Mouse (Mus musculus): ENCODE results near the gene Psmb1. TPM values are rescaled to one million over a fixed set of nuclear protein-coding genes. Genes with fewer than 3 reads are reported as not detected.
"Not testable (repeated sequence)": the region's sequence is repeated elsewhere in the genome, so short reads cannot be mapped to it uniquely, and the experiment has no call there.

The Psmb1 gene
- polyA plus RNA-seq, 1 experiment, result 58.3 TPM

- TF ChIP-seq POLR2A (IDR thresholded peaks at IDR 0.05; ENCODE audit: control insufficient read depth, low read depth, low read length), result no peak
- no peak for TF ChIP-seq CTCF (IDR thresholded peaks at IDR 0.05; ENCODE audit: control insufficient read depth, insufficient read depth, insufficient replicate concordance, low read depth, low read length)
- H3K27me3 ChIP-seq (ENCODE audit: control insufficient read depth, insufficient read depth, low read length), result no peaks in the 10 kb centered on the region
Observed at GRCm38 (mm10) chr17:15461921-15462495, 37.5 kb downstream of the Psmb1 start.

GRCm38 (mm10) chr17:15459761-15460160 is 39.8 kb downstream of the Psmb1 start:
- H3K4me3 ChIP-seq (ENCODE audit: control insufficient read depth, low read depth, low read length), result no peak overlapping the region
- TF ChIP-seq CTCF (IDR thresholded peaks at IDR 0.05; ENCODE audit: control insufficient read depth, insufficient read depth, insufficient replicate concordance, low read depth, low read length) (no peak), POLR2A (IDR thresholded peaks at IDR 0.05; ENCODE audit: control insufficient read depth, low read depth, low read length) (no peak)
- H3K27me3 ChIP-seq (ENCODE audit: control insufficient read depth, insufficient read depth, low read length), result no peaks in the 10 kb centered on the region
- no peak overlapping the region for H3K27ac ChIP-seq (ENCODE audit: control insufficient read depth, insufficient read depth, low read depth, low read length)
- H3K4me1 ChIP-seq (ENCODE audit: control insufficient read depth, insufficient read depth, low read length), result no peaks in the 10 kb centered on the region
- no peaks in the 10 kb centered on the region for H3K36me3 ChIP-seq (ENCODE audit: control insufficient read depth, insufficient read depth, low read length)

More at GRCm38 (mm10) chr17:15461921-15462495, 37.5 kb downstream of the Psmb1 start:
- Histone ChIP-seq H3K4me1 (ENCODE audit: control insufficient read depth, insufficient read depth, low read length) (no peaks in the 10 kb centered on the region), H3K36me3 (ENCODE audit: control insufficient read depth, insufficient read depth, low read length) (no peaks in the 10 kb centered on the region), H3K4me3 (ENCODE audit: control insufficient read depth, low read depth, low read length) (no peak overlapping the region), H3K27ac (ENCODE audit: control insufficient read depth, insufficient read depth, low read depth, low read length) (no peak overlapping the region)

- H3K4me1 ChIP-seq (ENCODE audit: control insufficient read depth, insufficient read depth, low read length), result no peaks in the 10 kb centered on the region
- H3K36me3 ChIP-seq (ENCODE audit: control insufficient read depth, insufficient read depth, low read length), result no peaks in the 10 kb centered on the region
- no peak overlapping the region for H3K27ac ChIP-seq (ENCODE audit: control insufficient read depth, insufficient read depth, low read depth, low read length)
- no peak overlapping the region for H3K4me3 ChIP-seq (ENCODE audit: control insufficient read depth, low read depth, low read length)
- H3K27me3 ChIP-seq (ENCODE audit: control insufficient read depth, insufficient read depth, low read length), result no peaks in the 10 kb centered on the region
- TF ChIP-seq CTCF (IDR thresholded peaks at IDR 0.05; ENCODE audit: control insufficient read depth, insufficient read depth, insufficient replicate concordance, low read depth, low read length), result no peak
- no peak for TF ChIP-seq POLR2A (IDR thresholded peaks at IDR 0.05; ENCODE audit: control insufficient read depth, low read depth, low read length)
Observed at GRCm38 (mm10) chr17:15456595-15456994, 43.0 kb downstream of the Psmb1 start.

DNA sequence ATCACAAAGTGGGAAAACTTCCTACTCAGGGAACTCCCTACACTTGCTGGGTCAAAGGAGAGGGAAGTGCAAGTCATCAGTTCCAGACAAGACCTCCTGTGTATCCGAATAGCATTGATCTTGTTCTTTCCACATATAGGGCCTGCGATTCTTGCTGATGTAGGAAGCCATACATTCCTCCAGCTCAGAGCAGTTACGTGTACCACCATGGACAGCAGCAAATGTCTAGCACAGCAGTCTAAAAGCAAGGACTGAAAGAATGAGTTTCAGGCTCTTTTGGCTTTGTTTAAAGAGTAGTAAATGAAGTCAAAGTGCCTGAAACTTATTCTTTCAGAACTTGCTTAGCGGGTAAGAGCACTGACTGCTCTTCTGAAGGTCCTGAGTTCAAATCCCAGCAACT is 44.3 kb downstream of the Psmb1 start:
- Histone ChIP-seq H3K4me1 (ENCODE audit: control insufficient read depth, insufficient read depth, low read length) (no peaks in the 10 kb centered on the region), H3K36me3 (ENCODE audit: control insufficient read depth, insufficient read depth, low read length) (no peaks in the 10 kb centered on the region), H3K4me3 (ENCODE audit: control insufficient read depth, low read depth, low read length) (no peak overlapping the region), H3K27me3 (ENCODE audit: control insufficient read depth, insufficient read depth, low read length) (no peaks in the 10 kb centered on the region), H3K27ac (ENCODE audit: control insufficient read depth, insufficient read depth, low read depth, low read length) (no peak overlapping the region)
- no peak for TF ChIP-seq POLR2A (IDR thresholded peaks at IDR 0.05; ENCODE audit: control insufficient read depth, low read depth, low read length)
- no peak for TF ChIP-seq CTCF (IDR thresholded peaks at IDR 0.05; ENCODE audit: control insufficient read depth, insufficient read depth, insufficient replicate concordance, low read depth, low read length)

- no peak for TF ChIP-seq POLR2A (IDR thresholded peaks at IDR 0.05; ENCODE audit: control insufficient read depth, low read depth, low read length)
- no peak for TF ChIP-seq CTCF (IDR thresholded peaks at IDR 0.05; ENCODE audit: control insufficient read depth, insufficient read depth, insufficient replicate concordance, low read depth, low read length)
Observed at GRCm38 (mm10) chr17:15449606-15450005, 49.9 kb downstream of the Psmb1 start.

GRCm38 (mm10) chr17:15449144-15449543 is 50.4 kb downstream of the Psmb1 start:
- H3K36me3 ChIP-seq (ENCODE audit: control insufficient read depth, insufficient read depth, low read length); H3K27me3 ChIP-seq (ENCODE audit: control insufficient read depth, insufficient read depth, low read length); H3K4me1 ChIP-seq (ENCODE audit: control insufficient read depth, insufficient read depth, low read length); H3K4me3 ChIP-seq (ENCODE audit: control insufficient read depth, low read depth, low read length); H3K27ac ChIP-seq (ENCODE audit: control insufficient read depth, insufficient read depth, low read depth, low read length): not testable (repeated sequence)

More at GRCm38 (mm10) chr17:15449606-15450005, 49.9 kb downstream of the Psmb1 start:
- Histone ChIP-seq H3K4me3 (ENCODE audit: control insufficient read depth, low read depth, low read length) (no peak overlapping the region), H3K27ac (ENCODE audit: control insufficient read depth, insufficient read depth, low read depth, low read length) (no peak overlapping the region), H3K36me3 (ENCODE audit: control insufficient read depth, insufficient read depth, low read length) (no peaks in the 10 kb centered on the region), H3K4me1 (ENCODE audit: control insufficient read depth, insufficient read depth, low read length) (peaks cover 2% of the 10 kb centered on the region; the same call in 1 of the 2 replicates), H3K27me3 (ENCODE audit: control insufficient read depth, insufficient read depth, low read length) (no peaks in the 10 kb centered on the region)

GRCm38 (mm10) chr17:15447831-15448230 is 51.7 kb downstream of the Psmb1 start:
- Histone ChIP-seq H3K27ac (ENCODE audit: control insufficient read depth, insufficient read depth, low read depth, low read length) (no peak overlapping the region), H3K4me1 (ENCODE audit: control insufficient read depth, insufficient read depth, low read length) (peaks cover 2% of the 10 kb centered on the region; the same call in 1 of the 2 replicates), H3K36me3 (ENCODE audit: control insufficient read depth, insufficient read depth, low read length) (no peaks in the 10 kb centered on the region), H3K27me3 (ENCODE audit: control insufficient read depth, insufficient read depth, low read length) (no peaks in the 10 kb centered on the region), H3K4me3 (ENCODE audit: control insufficient read depth, low read depth, low read length) (no peak overlapping the region)
- TF ChIP-seq CTCF (IDR thresholded peaks at IDR 0.05; ENCODE audit: control insufficient read depth, insufficient read depth, insufficient replicate concordance, low read depth, low read length) (no peak), POLR2A (IDR thresholded peaks at IDR 0.05; ENCODE audit: control insufficient read depth, low read depth, low read length) (no peak)

DNA sequence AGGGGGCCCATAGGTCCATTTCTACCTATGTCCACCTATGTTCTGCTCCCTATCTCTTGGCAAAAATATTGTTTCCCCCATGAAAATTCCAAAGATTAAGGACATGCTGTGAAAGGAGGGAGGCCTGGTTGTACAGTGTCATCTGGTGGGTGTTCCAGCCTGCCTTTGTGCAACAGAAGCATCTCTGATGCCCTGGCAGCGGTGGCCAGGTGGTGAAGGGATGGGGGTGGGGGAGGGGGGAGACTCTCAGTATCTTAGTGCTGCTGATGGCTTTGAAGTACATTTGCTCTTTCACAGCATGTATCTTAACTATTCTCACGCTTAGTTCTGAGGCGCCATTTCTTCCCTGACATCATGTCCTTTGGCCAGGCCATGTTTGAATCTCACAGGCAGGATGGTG is 54.1 kb downstream of the Psmb1 start:
- Histone ChIP-seq H3K4me3 (ENCODE audit: control insufficient read depth, low read depth, low read length) (no peak overlapping the region), H3K27me3 (ENCODE audit: control insufficient read depth, insufficient read depth, low read length) (no peaks in the 10 kb centered on the region), H3K27ac (ENCODE audit: control insufficient read depth, insufficient read depth, low read depth, low read length) (no peak overlapping the region), H3K36me3 (ENCODE audit: control insufficient read depth, insufficient read depth, low read length) (no peaks in the 10 kb centered on the region), H3K4me1 (ENCODE audit: control insufficient read depth, insufficient read depth, low read length) (peaks cover 6% of the 10 kb centered on the region)
- no peak for TF ChIP-seq CTCF (IDR thresholded peaks at IDR 0.05; ENCODE audit: control insufficient read depth, insufficient read depth, insufficient replicate concordance, low read depth, low read length)
- TF ChIP-seq POLR2A (IDR thresholded peaks at IDR 0.05; ENCODE audit: control insufficient read depth, low read depth, low read length), result no peak
